Mouse (Mus musculus) testis, adult 10 weeks (tissue): Measurements from ENCODE around the gene Nudt22. TPM values are rescaled to one million over a fixed set of nuclear protein-coding genes. Genes with fewer than 3 reads are reported as not detected.

ENCODE experiments used
- polyA plus RNA-seq: library from polyadenylated mRNA; stranded (reverse); fragments of 350-450 nt; fragmentation: Illumina TruSeq; extraction: RNeasy Lipid Tissue Mini Kit (QIAGEN cat#74804); gene quantifications from one replicate; pipeline ENCODE4 v1.2.3, GENCODE M21; 2014; ENCODE audit warnings: low read depth, low replicate concordance

Nudt22 gene
- polyA plus RNA-seq = not detected

GRCm38 (mm10) chr19:6996006-6996405 lies at the start of gene Nudt22, which contains the start of gene Trpt1:
Gene Nudt22 (minus strand): TSS chr19:6996117.
Gene Trpt1 (plus strand): TSS chr19:6996131.

GRCm38 (mm10) chr19:7039841-7040636 lies 44.1 kb upstream of the Nudt22 start, which contains the start of gene Stip1:
Gene Stip1 (minus strand): TSS chr19:7039967.

GRCm38 (mm10) chr19:7019191-7019590 lies 23.3 kb upstream of the Nudt22 start, which contains the start of gene Fermt3:
Gene Fermt3 (minus strand): TSS chr19:7019469.

GRCm38 (mm10) chr19:6992011-6992858 lies 3.7 kb downstream of the Nudt22 start, which contains the start of gene Dnajc4:
Gene Dnajc4 (minus strand): TSS chr19:6992572.

GRCm38 (mm10) chr19:6987061-6987903 lies 8.6 kb downstream of the Nudt22 start, which contains the start of gene Vegfb:
Gene Vegfb (minus strand): TSS chr19:6987651.

GRCm38 (mm10) chr19:6980381-6981093 lies 15.4 kb downstream of the Nudt22 start, which contains the start of gene Fkbp2:
Gene Fkbp2 (minus strand): TSS chr19:6980501.

GRCm38 (mm10) chr19:6975537-6976521 lies 20.1 kb downstream of the Nudt22 start, which contains the start of gene Plcb3:
Gene Plcb3 (minus strand): TSS chr19:6976470.

GRCm38 (mm10) chr19:6974211-6975205 lies 21.4 kb downstream of the Nudt22 start, which contains the start of gene Ppp1r14b:
Gene Ppp1r14b (plus strand): TSS chr19:6974968.

Other genes starting within 250 kb of the Nudt22 start
- 0.55 TPM for gene Rps6ka4, start 155.5 kb downstream of the Nudt22 start, polyA plus RNA-seq
- gene Ccdc88b, start 137.9 kb downstream of the Nudt22 start, polyA plus RNA-seq = 0.10 TPM
- 18.9 TPM for gene Trmt112, start 86.4 kb downstream of the Nudt22 start, polyA plus RNA-seq
- 16.4 TPM for gene Prdx5, start 86.0 kb downstream of the Nudt22 start, polyA plus RNA-seq
- 0.91 TPM for gene Esrra, start 74.3 kb downstream of the Nudt22 start, polyA plus RNA-seq
- 264 TPM for gene Catsperz, start 70.7 kb downstream of the Nudt22 start, polyA plus RNA-seq
- 0.41 TPM for gene Kcnk4, start 61.6 kb downstream of the Nudt22 start, polyA plus RNA-seq
- gene Bad, start 54.3 kb downstream of the Nudt22 start, polyA plus RNA-seq = 2.3 TPM
- gene Gpr137, start 53.6 kb downstream of the Nudt22 start, polyA plus RNA-seq = 1.9 TPM
- gene Ppp1r14b, start 21.1 kb downstream of the Nudt22 start, polyA plus RNA-seq = 11.3 TPM
- 1.5 TPM for gene Plcb3, start 19.6 kb downstream of the Nudt22 start, polyA plus RNA-seq
- gene Fkbp2, start 15.6 kb downstream of the Nudt22 start, polyA plus RNA-seq = 3.5 TPM
- gene Vegfb, start 8.5 kb downstream of the Nudt22 start, polyA plus RNA-seq = 1.4 TPM
- gene Dnajc4, start 3.5 kb downstream of the Nudt22 start, polyA plus RNA-seq = 2.3 TPM
- 0.63 TPM for gene Trpt1, start within 50 bp of the Nudt22 start, polyA plus RNA-seq
- not detected for gene Fermt3, start 23.4 kb upstream of the Nudt22 start, polyA plus RNA-seq
- 79.5 TPM for gene Stip1, start 43.9 kb upstream of the Nudt22 start, polyA plus RNA-seq
- gene Macrod1, start 60.7 kb upstream of the Nudt22 start, polyA plus RNA-seq = 5.6 TPM
- 1.2 TPM for gene Flrt1, start 109.6 kb upstream of the Nudt22 start, polyA plus RNA-seq
- gene Otub1, start 210.2 kb upstream of the Nudt22 start, polyA plus RNA-seq = 22.5 TPM
- 12.7 TPM for gene Cox8a, start 221.5 kb upstream of the Nudt22 start, polyA plus RNA-seq
- 25.5 TPM for gene Naa40, start 245.1 kb upstream of the Nudt22 start, polyA plus RNA-seq